Mouse (Mus musculus) layer of hippocampus, postnatal 10 days (tissue): ENCODE results near the gene Prdx6. TPM values are rescaled to one million over a fixed set of nuclear protein-coding genes. Genes with fewer than 3 reads are reported as not detected.

ENCODE experiments used
- total RNA-seq, 2 experiments: library from RNA; stranded (reverse); gene quantifications; 2 replicates each; pipeline ENCODE4 v1.2.3; 2021

Prdx6 gene
- total RNA-seq, 2 experiments from 2014 or later, result 214 to 229 TPM

Other genes with a start within 250 kb of the Prdx6 start
- 10 to 100 TPM; 19.8 to 20.0 TPM for gene Zbtb37, start 216.4 kb downstream of the Prdx6 start, total RNA-seq
- 10 to 100 TPM; 23.7 to 24.6 TPM for gene Dars2, start 180.6 kb downstream of the Prdx6 start, total RNA-seq
- 1 to 10 TPM; 2.9 to 4.3 TPM for gene Cenpl, start 180.5 kb downstream of the Prdx6 start, total RNA-seq
- 10 to 100 TPM; 19.9 to 21.8 TPM for gene Klhl20, start 119.7 kb downstream of the Prdx6 start, total RNA-seq
- 10 to 100 TPM; 27.1 to 29.2 TPM for gene Ankrd45, start 108.5 kb downstream of the Prdx6 start, total RNA-seq
- gene Tex50, start 91.9 kb downstream of the Prdx6 start, total RNA-seq, result not detected
- gene Tnfsf4, start 144.2 kb upstream of the Prdx6 start, total RNA-seq, result not detected
- not detected for gene Tnfsf18, start 243.4 kb upstream of the Prdx6 start, total RNA-seq